In the genomic region with DNA sequence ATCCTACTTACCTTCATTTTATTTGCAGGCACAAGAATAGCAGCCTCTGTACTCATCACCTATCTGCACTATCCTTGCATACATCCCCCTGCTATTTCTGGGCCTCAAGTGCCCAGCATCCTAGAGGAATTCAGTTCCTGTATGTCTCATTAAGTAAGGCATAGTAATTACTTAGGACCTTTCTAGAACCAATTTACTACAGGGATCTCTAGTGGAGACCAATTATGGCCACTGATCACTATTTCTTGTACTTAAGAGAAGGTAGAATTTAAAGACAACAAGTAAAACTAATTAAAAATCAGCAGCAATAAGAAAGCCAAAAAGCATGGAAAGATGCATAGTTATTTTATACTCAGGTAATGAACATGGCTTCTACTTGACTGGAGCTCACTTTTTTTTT, we compare ENCODE assay signal across 18 mouse cellular contexts. TPM values are rescaled to one million over a fixed set of nuclear protein-coding genes. Genes with fewer than 3 reads are reported as not detected.
DNase-seq lines count a peak whose midpoint lies in the region.
"Had no signal": no experiment of that assay in that cellular context is flagged by ENCODE, and none has a peak within 500 bp of the region (broad histone marks: within the 10 kb centered on the region; RNA-seq: fewer than 3 reads in every experiment).

A gene (minus strand): TSS at position 101 of the 400 bp plus-strand sequence.

- intact Hi-C loops in heart, postnatal 36 days (cut with DNase I) = no loop called here

- DNase-seq in heart, adult 11 months = peak; percentile 18
- no peak for DNase-seq in heart, postnatal 36 days
- DNase-seq: adrenal gland, adult 2 months; adrenal gland, adult 8-10 months; adrenal gland, postnatal 10 days; adrenal gland, postnatal 14 days; adrenal gland, postnatal 25 days; adrenal gland, postnatal 36 days; B cell, adult 2 months; cerebellum, adult 11 months; cerebellum, adult 11-12 months; cerebellum, adult 18-20 months; cerebellum, adult 2 months had no signal

RNA-seq across cellular contexts. Expression of the gene that starts here (rescaled TPM):
- not detected for total RNA-seq in heart, postnatal 36 days (2021)
- total RNA-seq: adrenal gland, adult 18-20 months; adrenal gland, adult 2 months; adrenal gland, adult 8-10 months; adrenal gland, postnatal 10 days; adrenal gland, postnatal 14 days; adrenal gland, postnatal 25 days; adrenal gland, postnatal 36 days; adrenal gland, postnatal 4 days; CH12.LX; ES-E14; MEL had no signal
